Mouse (Mus musculus): ENCODE measurements around the gene Prkg1. TPM values are rescaled to one million over a fixed set of nuclear protein-coding genes. Genes with fewer than 3 reads are reported as not detected.

The Prkg1 gene
- total RNA-seq, 2 experiments from 2014 or later: 24.6 to 25.7 TPM

- no peak overlapping the region for H3K4me3 ChIP-seq
- H3K27ac ChIP-seq: no peak overlapping the region
- peak in 1 of 2 experiments; percentile 34 for DNase-seq (ENCODE audit: low spot score in 2 of 2)
- peak; percentile 87 for TF ChIP-seq CTCF (conservative IDR thresholded peaks at IDR 0.05)
Measured at GRCm38 (mm10) chr19:31342150-31342549, 422.7 kb downstream of the Prkg1 start.

GRCm38 (mm10) chr19:31340898-31341297 lies 423.9 kb downstream of the Prkg1 start:
- no peak overlapping the region for H3K27ac ChIP-seq
- DNase-seq (ENCODE audit: low spot score in 2 of 2): no peak
- H3K4me3 ChIP-seq: no peak overlapping the region
- TF ChIP-seq CTCF (conservative IDR thresholded peaks at IDR 0.05): no peak

- H3K27ac ChIP-seq: no peak overlapping the region
- TF ChIP-seq CTCF (conservative IDR thresholded peaks at IDR 0.05): no peak
- H3K4me3 ChIP-seq: no peak overlapping the region
- DNase-seq (ENCODE audit: low spot score in 2 of 2): no peak
Measured at GRCm38 (mm10) chr19:31338355-31339101, 426.3 kb downstream of the Prkg1 start.

GRCm38 (mm10) chr19:31337863-31338217 lies 427.0 kb downstream of the Prkg1 start:
- Histone ChIP-seq H3K27ac (no peak overlapping the region), H3K4me3 (no peak overlapping the region)
- no peak for DNase-seq (ENCODE audit: low spot score in 2 of 2)
- TF ChIP-seq CTCF (conservative IDR thresholded peaks at IDR 0.05): no peak

- TF ChIP-seq CTCF (conservative IDR thresholded peaks at IDR 0.05): no peak
- DNase-seq (ENCODE audit: low spot score in 2 of 2): no peak
- Histone ChIP-seq H3K27ac (no peak overlapping the region), H3K4me3 (no peak overlapping the region)
Measured at GRCm38 (mm10) chr19:31337163-31337862, 427.5 kb downstream of the Prkg1 start.

GRCm38 (mm10) chr19:31336381-31336780 lies 428.5 kb downstream of the Prkg1 start:
- no peak overlapping the region for H3K4me3 ChIP-seq
- TF ChIP-seq CTCF (conservative IDR thresholded peaks at IDR 0.05): no peak
- DNase-seq (ENCODE audit: low spot score in 2 of 2): peak; percentile 27 to 32
- no peak overlapping the region for H3K27ac ChIP-seq

GRCm38 (mm10) chr19:31329893-31330292 lies 434.9 kb downstream of the Prkg1 start:
- Histone ChIP-seq H3K27ac (no peak overlapping the region), H3K4me3 (no peak overlapping the region)
- DNase-seq (ENCODE audit: low spot score in 2 of 2): no peak
- TF ChIP-seq CTCF (conservative IDR thresholded peaks at IDR 0.05): no peak

GRCm38 (mm10) chr19:31304760-31305159 lies 460.1 kb downstream of the Prkg1 start:
- no peak overlapping the region for H3K4me3 ChIP-seq
- H3K27ac ChIP-seq: no peak overlapping the region
- TF ChIP-seq CTCF (conservative IDR thresholded peaks at IDR 0.05): no peak
- DNase-seq (ENCODE audit: low spot score in 2 of 2): no peak

- no peak for TF ChIP-seq CTCF (conservative IDR thresholded peaks at IDR 0.05)
- no peak for DNase-seq (ENCODE audit: low spot score in 2 of 2)
- H3K27ac ChIP-seq: no peak overlapping the region
- no peak overlapping the region for H3K4me3 ChIP-seq
Measured at GRCm38 (mm10) chr19:31291231-31291630, 473.6 kb downstream of the Prkg1 start.

- DNase-seq (ENCODE audit: low spot score in 2 of 2): peak in 1 of 2 experiments; percentile 14
- TF ChIP-seq CTCF (conservative IDR thresholded peaks at IDR 0.05): no peak
- H3K27ac ChIP-seq: no peak overlapping the region
- no peak overlapping the region; the same call in 1 of the 2 replicates for H3K4me3 ChIP-seq
Measured at GRCm38 (mm10) chr19:31284581-31284980, 480.3 kb downstream of the Prkg1 start.

- no peak for DNase-seq (ENCODE audit: low spot score in 2 of 2)
- TF ChIP-seq CTCF (conservative IDR thresholded peaks at IDR 0.05): no peak
- peak overlapping the region; percentile 11; the same call in 1 of the 2 replicates for H3K4me3 ChIP-seq
- H3K27ac ChIP-seq: no peak overlapping the region
Measured at GRCm38 (mm10) chr19:31284126-31284525, 480.7 kb downstream of the Prkg1 start.

GRCm38 (mm10) chr19:31283617-31284016 lies 481.2 kb downstream of the Prkg1 start:
- no peak overlapping the region for H3K4me3 ChIP-seq
- no peak overlapping the region for H3K27ac ChIP-seq
- TF ChIP-seq CTCF (conservative IDR thresholded peaks at IDR 0.05): no peak
- DNase-seq (ENCODE audit: low spot score in 2 of 2): no peak

GRCm38 (mm10) chr19:31279797-31280486 lies 484.9 kb downstream of the Prkg1 start:
- 0 out of 2 replicates have a peak overlapping the region, but pooled peaks have one; percentile 2 for H3K4me3 ChIP-seq
- H3K27ac ChIP-seq: peak overlapping the region; percentile 11; the same call in 1 of the 2 replicates
- peak; percentile 62 to 75 for DNase-seq (ENCODE audit: low spot score in 2 of 2)
- TF ChIP-seq CTCF (conservative IDR thresholded peaks at IDR 0.05): no peak
